Mouse (Mus musculus) megakaryocyte, embryonic 14.5 days (primary cell): Measurements from ENCODE around the gene Cdc42bpb. TPM values are rescaled to one million over a fixed set of nuclear protein-coding genes. Genes with fewer than 3 reads are reported as not detected.

Experiments
- H3K27me3 ChIP-seq: replicated peaks from 2 replicates; pipeline ENCODE3; 2012; ENCODE audit warnings: inconsistent platforms
- H3K36me3 ChIP-seq: replicated peaks from 2 replicates; pipeline ENCODE3; 2012; ENCODE audit warnings: low read length, inconsistent platforms, mixed read lengths
- H3K4me1 ChIP-seq: 2 replicates; pipeline ENCODE4 v1.6.1; 2012; ENCODE audit warnings: inconsistent platforms
- H3K4me3 ChIP-seq: replicated peaks from 2 replicates; pipeline ENCODE3; 2012; ENCODE audit warnings: moderate library complexity, mild to moderate bottlenecking, inconsistent platforms
- H3K9me3 ChIP-seq: 2 replicates; pipeline ENCODE4 v1.6.1; 2012; ENCODE audit warnings: inconsistent platforms
- FLI1 ChIP-seq: IDR thresholded peaks from 2 replicates; pipeline ENCODE4 v1.6.1; 2012; ENCODE audit warnings: low read length, inconsistent platforms, mixed read lengths
- GATA1 ChIP-seq: IDR thresholded peaks from 3 replicates; pipeline ENCODE4 v1.6.1; 2012; ENCODE audit warnings: mixed read lengths, low read length, inconsistent platforms, borderline replicate concordance
- polyA plus RNA-seq: library from polyadenylated mRNA; stranded (reverse); fragments of >175 nt; gene quantifications from 2 replicates; pipeline ENCODE4 v1.2.3, GENCODE M21; 2012; ENCODE audit warnings: low replicate concordance; ENCODE audit not compliant: insufficient read depth

Gene Cdc42bpb
- polyA plus RNA-seq, 1 experiment: 113 TPM

GRCm38 (mm10) chr12:111373411-111373810, 4.1 kb downstream of the Cdc42bpb start:
- H3K4me1 ChIP-seq: peaks cover 70% of the 10 kb centered on the region
- peaks cover 55% of the 10 kb centered on the region for H3K27me3 ChIP-seq
- TF ChIP-seq FLI1 (no peak), GATA1 (no peak)
- H3K36me3 ChIP-seq: no peaks in the 10 kb centered on the region
- H3K4me3 ChIP-seq: no peak overlapping the region
- H3K9me3 ChIP-seq: no peaks in the 10 kb centered on the region

- TF ChIP-seq FLI1 (no peak), GATA1 (no peak)
- H3K27me3 ChIP-seq: peaks cover 44% of the 10 kb centered on the region
- H3K4me3 ChIP-seq: no peak overlapping the region
- no peaks in the 10 kb centered on the region for H3K9me3 ChIP-seq
- no peaks in the 10 kb centered on the region for H3K36me3 ChIP-seq
- H3K4me1 ChIP-seq: peaks cover 70% of the 10 kb centered on the region
Measured at GRCm38 (mm10) chr12:111371905-111372304, 5.6 kb downstream of the Cdc42bpb start.

- TF ChIP-seq GATA1 (no peak), FLI1 (no peak)
- H3K9me3 ChIP-seq: no peaks in the 10 kb centered on the region
- no peaks in the 10 kb centered on the region for H3K36me3 ChIP-seq
- peak overlapping the region; percentile 50 for H3K4me3 ChIP-seq
- peaks cover 64% of the 10 kb centered on the region for H3K4me1 ChIP-seq
- H3K27me3 ChIP-seq: peaks cover 32% of the 10 kb centered on the region
Measured at GRCm38 (mm10) chr12:111370249-111370648, 7.3 kb downstream of the Cdc42bpb start.

GRCm38 (mm10) chr12:111367065-111367464, 10.5 kb downstream of the Cdc42bpb start:
- Histone ChIP-seq H3K4me3 (no peak overlapping the region), H3K36me3 (no peaks in the 10 kb centered on the region), H3K9me3 (peaks cover 8% of the 10 kb centered on the region), H3K27me3 (peaks cover 28% of the 10 kb centered on the region), H3K4me1 (peaks cover 66% of the 10 kb centered on the region)
- TF ChIP-seq FLI1 (no peak), GATA1 (no peak)

GRCm38 (mm10) chr12:111364234-111364633, 13.3 kb downstream of the Cdc42bpb start:
- H3K27me3 ChIP-seq: peaks cover 37% of the 10 kb centered on the region
- H3K4me3 ChIP-seq: no peak overlapping the region
- H3K36me3 ChIP-seq: no peaks in the 10 kb centered on the region
- peaks cover 69% of the 10 kb centered on the region for H3K4me1 ChIP-seq
- peaks cover 8% of the 10 kb centered on the region for H3K9me3 ChIP-seq
- no peak for TF ChIP-seq GATA1

- peaks cover 58% of the 10 kb centered on the region for H3K4me1 ChIP-seq
- peaks cover 8% of the 10 kb centered on the region for H3K9me3 ChIP-seq
- no peak overlapping the region for H3K4me3 ChIP-seq
- no peaks in the 10 kb centered on the region for H3K36me3 ChIP-seq
- H3K27me3 ChIP-seq: peaks cover 39% of the 10 kb centered on the region
- TF ChIP-seq GATA1 (no peak), FLI1 (no peak)
Measured at GRCm38 (mm10) chr12:111361319-111362098, 16.0 kb downstream of the Cdc42bpb start.

GRCm38 (mm10) chr12:111360671-111361070, 16.8 kb downstream of the Cdc42bpb start:
- TF ChIP-seq GATA1: no peak
- no peak for TF ChIP-seq FLI1
- Histone ChIP-seq H3K36me3 (peaks cover 2% of the 10 kb centered on the region), H3K4me3 (no peak overlapping the region), H3K4me1 (peaks cover 56% of the 10 kb centered on the region), H3K27me3 (peaks cover 44% of the 10 kb centered on the region), H3K9me3 (peaks cover 8% of the 10 kb centered on the region)

GRCm38 (mm10) chr12:111356216-111356615, 21.3 kb downstream of the Cdc42bpb start:
- Histone ChIP-seq H3K4me1 (peaks cover 46% of the 10 kb centered on the region), H3K36me3 (peaks cover 15% of the 10 kb centered on the region), H3K27me3 (peaks cover 44% of the 10 kb centered on the region), H3K4me3 (no peak overlapping the region), H3K9me3 (no peaks in the 10 kb centered on the region)
- no peak for TF ChIP-seq FLI1
- TF ChIP-seq GATA1: no peak

GRCm38 (mm10) chr12:111354142-111354541, 23.4 kb downstream of the Cdc42bpb start:
- Histone ChIP-seq H3K4me3 (no peak overlapping the region), H3K27me3 (peaks cover 40% of the 10 kb centered on the region)
- TF ChIP-seq FLI1 (no peak), GATA1 (no peak)

GRCm38 (mm10) chr12:111353439-111353915, 24.0 kb downstream of the Cdc42bpb start:
- Histone ChIP-seq H3K9me3 (no peaks in the 10 kb centered on the region), H3K27me3 (peaks cover 45% of the 10 kb centered on the region), H3K4me3 (no peak overlapping the region), H3K36me3 (peaks cover 15% of the 10 kb centered on the region), H3K4me1 (peaks cover 43% of the 10 kb centered on the region)
- no peak for TF ChIP-seq GATA1
- no peak for TF ChIP-seq FLI1

More at GRCm38 (mm10) chr12:111354142-111354541, 23.4 kb downstream of the Cdc42bpb start:
- peaks cover 15% of the 10 kb centered on the region for H3K36me3 ChIP-seq
- H3K4me1 ChIP-seq: peaks cover 47% of the 10 kb centered on the region
- H3K9me3 ChIP-seq: no peaks in the 10 kb centered on the region
